Mouse (Mus musculus) adrenal gland, adult 2 months (tissue): ENCODE measurements at regions not wholly inside any gene's neighbourhood (a gene's known extent, or its start where the extent isn't known, plus 50 kb on each side); places are given as distances from the start of the nearest gene placed in this dataset.
A peak's percentile ranks its signal among the peaks of the same experiment; 100 is the strongest.

Experiments
- DNase-seq: peaks from one replicate; pipeline ENCODE4 v3.0.0; 2021

DNA sequence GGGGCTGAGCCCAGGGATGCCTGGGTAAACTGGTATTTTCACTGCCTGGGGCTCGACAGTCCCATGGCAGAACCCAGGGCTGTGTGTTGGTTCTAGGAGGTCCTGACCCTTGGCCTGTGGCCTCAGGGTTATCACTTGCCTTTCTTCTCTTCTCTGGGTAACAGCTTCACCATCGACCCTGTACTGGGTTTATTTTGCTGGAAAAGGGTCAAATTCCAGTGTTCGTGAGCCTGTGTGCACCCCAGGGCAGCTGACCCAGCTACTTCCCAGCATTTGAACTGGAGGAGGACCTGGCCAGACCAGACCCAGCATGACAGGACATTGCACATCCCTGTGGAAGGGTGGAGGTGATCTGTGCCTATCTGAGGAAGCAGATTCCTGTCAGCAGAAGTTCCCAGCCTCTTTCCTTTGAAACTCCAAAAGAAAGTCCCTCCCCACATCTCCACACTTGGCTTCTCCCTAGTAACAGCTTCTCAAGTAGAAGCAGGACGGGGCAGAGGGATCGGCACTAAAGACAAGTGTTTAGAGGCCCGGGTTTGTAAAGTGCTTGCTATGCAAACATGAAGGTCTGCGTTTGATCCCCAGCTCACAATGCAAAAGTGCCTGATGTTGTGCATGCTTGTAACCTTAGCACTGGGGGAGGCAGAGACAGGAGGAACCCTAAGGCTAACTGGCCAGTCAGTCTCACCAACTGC is 103.9 kb upstream of the Ccnd1 start:
- no peak for DNase-seq

DNA sequence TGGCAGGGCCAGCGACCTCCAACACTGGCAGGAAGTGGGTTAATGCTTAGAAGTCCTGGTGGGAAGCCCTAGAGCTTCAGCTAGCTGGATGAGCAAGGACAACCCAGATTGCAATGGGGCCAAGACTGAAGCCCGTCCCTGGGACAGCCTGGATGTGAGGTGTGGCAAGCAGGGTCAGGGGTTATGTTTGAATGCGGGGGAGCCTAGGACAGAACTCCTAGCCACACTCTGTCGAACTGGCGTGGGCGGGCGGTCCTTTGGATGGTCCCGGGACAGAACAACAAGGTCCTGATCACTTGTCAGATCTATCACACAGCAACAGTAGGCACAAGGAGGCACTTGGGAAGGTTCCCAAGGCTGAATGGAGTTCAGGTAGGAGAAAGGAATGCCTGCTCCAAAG is 101.1 kb upstream of the Ccnd1 start:
- no peak for DNase-seq

DNA sequence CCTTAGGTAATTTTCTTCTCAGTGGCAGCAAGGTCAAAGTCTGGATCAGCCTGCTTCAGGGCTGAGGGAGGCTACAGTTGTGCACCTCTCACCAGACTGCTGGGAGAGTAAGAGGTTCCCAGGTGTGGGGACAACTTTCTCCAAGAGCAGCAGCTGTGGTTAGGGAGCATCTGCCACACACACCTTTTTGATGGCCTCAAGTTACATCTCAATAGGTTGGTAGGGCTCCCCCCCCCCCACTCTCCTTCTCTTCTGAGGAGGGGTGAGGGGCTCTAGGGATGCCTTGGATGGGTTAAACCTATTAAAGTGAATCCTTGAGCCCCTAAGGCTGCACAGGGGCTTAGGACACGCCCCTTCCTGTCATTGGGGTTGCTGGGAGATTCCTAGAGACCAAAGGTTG is 94.7 kb upstream of the Ccnd1 start:
- no peak for DNase-seq

DNA sequence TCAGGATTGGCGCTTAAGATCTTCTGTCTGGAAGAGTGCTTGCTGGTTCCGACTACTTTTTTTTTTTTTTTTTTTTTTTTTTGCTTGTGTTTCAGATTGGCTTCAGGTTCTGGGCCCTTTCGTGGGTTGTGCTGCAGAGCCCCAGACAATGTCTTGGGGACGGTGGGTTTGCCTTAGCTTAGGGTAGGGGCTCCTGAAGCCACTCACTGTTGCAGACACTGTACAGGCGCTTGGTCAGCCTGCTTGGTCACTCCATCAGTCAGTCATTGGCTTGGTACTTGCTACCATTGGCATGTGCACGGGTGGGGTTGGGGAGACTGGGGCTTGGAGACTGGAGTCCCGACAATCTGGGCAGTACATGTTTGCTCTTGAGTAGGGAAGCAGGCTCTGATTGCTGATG is 91.5 kb upstream of the Ccnd1 start:
- DNase-seq = no peak

DNA sequence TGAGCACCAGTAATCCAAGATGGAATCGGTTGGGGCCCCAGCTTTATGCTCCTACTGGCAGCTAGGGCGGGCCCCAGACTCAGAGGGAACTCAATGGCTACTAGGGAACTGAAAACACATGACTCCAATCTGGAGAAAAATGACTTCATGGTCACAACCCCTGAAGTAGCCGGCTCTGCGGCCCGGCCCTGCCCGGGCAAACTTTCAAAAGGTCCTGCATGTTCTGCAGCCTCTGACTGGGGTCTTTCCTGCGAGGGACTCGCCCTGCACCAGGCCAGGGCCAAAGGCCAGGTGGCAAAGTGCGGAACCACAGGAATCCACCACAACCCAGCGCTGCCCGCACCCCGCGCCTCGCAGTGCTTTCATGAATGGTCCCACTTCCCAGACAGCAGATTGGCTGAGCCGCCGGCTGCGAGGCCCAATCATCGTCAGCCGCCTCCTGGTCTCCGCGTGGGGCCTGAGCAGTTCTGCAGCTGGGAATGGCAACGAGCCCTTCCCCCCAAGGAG is 91.0 kb upstream of the Ccnd1 start:
- DNase-seq = peak; percentile 91

DNA sequence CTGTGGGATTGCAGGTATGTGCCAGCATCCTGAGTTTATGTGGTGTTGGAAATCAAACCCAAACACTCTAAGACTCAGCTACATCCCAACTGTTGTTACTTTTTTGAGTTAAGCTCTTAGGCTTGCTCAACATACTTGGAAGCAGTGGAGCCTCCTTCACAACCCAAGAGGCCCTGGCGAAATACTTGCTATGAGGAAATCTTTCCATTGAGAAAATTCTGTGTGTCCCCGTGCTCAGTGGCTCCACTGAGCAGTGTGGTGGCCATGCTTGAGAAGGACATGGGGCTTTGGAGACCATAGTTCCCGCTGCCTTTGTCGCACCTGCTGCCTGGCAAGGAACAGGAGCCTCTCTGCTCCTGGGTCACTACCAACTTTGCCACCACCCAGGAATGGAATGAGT is 89.9 kb upstream of the Ccnd1 start:
- no peak for DNase-seq

DNA sequence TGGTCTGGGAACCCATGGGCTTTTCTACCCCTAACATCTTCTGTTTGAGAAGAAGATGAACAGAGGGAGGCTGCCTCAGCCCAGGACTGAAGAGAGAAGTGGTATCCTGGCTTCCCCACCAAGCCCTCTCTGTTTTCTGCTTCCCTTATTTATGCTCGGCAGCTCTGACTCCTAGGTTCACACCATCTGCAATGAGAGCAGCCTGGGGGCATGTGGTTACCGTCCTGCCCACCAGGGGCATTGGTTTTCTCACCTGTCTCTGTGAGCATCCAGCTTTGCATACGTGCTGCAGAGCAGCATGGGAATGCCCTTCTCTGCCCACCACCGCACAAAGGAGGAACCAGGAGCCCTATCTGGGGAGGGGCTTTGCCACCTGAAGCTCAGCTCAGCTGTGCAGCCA is 89.4 kb upstream of the Ccnd1 start:
- DNase-seq = no peak

DNA sequence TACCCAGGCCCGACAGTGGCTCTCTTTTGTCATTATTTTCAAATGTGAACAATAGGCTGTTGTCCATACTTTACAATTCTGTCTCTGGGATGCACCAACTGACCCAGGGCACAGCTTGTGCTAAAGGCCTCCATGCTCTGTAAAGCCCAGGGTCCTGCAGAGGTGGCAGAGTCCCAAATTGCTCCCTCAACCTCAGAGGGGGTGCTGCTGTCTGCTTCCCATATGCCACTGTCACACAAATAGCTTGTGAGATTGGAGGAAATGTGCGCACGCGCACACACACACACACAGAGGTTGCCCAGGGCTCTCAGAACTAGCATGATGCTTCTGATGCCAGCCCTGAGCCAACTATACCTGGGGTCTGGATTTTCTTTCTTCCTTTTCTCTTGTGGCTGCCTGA is 87.3 kb upstream of the Ccnd1 start:
- no peak for DNase-seq

DNA sequence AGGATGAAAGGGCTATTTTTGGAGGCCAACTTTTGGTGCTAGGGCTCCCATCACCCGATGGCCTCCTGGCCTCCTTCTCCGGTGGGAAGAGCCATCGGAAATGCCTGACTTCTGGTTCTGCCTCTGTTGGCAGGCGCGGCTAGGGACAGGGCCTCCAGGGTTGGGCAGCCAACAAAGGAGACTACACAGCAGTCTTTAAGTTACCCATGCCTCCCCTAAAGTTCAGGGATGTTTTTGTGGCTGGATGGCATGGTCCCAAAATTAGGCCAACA is 86.2 kb upstream of the Ccnd1 start:
- DNase-seq = peak; percentile 56

DNA sequence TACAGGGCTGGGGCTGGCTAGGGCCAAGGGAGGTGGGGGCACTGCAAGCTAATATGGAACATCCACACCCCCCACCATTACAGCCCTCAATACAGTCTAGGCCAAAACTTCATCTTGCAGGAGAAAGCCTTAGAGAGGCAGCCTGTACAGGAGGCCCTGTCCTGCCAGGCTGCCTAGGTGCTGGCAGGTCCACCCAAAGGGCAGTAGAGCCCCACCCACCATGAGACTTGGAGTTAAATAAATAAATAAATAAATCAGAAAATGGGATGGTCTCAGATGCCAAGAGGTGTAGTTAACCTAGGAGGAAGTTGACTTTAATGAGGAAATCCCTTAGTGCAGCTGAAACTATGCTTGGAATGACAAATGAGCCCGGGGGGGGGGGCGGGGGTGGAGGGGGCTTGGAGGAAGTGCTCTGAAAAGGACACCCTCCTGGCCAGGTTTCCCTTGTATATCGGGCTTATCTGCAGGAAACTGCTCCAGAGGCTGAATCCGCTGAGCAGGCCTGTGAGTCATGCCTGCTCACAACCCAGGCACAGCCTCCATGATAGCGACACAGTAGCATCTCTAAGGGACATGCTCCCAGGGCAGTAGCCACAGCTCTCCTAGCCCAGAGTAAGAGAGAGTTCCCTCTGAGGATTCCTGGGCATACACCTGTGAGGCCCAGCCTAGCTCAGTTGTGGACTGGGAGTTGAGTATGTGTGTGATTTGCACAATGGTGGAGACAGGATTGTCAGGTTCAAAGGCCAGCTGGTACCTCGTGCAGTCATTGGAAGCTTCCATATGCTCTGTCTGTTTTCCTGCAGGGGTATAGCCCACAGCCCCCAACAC is 85.7 kb upstream of the Ccnd1 start:
- peak; percentile 65 for DNase-seq

DNA sequence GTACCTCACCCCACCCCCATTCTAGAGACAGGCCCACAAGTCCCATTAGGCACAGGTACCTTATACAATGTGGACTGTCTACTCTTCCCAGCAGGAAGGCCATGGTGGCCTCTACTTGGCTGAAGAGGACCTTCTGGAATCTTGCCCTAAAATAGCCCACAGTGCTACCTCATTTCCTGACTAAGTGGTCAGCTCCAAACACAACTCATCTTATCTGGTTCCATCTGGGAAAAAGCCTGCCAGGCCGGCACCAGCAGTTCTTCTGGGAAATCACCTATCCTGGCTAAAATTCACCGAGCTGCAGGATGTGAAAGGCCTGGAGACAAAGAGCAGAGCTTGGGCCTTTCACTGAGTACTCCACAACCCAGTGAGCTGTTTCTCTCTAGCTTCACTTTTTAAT is 84.9 kb upstream of the Ccnd1 start:
- DNase-seq = peak; percentile 37

DNA sequence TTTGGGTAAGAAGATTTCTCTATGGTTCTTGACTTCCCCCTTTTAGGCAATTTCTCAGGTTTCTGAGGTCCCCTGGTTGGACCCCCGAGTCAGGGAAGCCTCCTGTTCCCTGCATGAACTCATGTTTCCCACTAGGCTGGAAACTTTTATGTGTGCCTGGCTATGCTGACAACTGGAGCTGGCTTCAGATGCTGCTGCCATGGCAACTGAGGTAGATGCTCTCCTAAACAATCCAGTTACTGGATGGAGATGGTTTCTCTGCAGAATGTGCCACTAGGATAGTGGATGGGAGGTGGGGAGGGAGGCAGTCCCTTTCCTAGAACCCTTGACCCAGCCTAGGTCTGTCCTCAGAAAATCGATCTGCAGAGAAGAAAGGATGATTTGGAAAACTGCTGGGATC is 79.4 kb upstream of the Ccnd1 start:
- DNase-seq = no peak

DNA sequence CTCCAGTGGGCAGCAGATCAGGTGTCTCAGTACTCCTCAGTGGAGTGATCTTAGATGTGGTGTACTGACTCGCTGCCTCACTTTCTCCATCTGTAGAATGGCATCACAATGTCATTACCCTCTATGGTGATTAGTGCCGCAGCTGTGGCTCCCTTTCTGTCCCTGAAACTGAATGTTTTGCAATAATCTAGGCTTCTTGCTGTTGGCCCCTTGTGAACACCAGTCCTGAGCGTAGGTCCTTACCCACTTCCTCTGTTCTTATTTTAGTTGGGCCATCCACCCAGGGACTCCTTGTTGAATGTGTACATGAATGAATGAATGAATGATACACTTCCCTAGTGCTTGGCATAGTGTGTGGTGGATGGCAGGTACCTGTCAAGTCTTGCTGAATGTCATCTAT is 78.4 kb upstream of the Ccnd1 start:
- DNase-seq = no peak

DNA sequence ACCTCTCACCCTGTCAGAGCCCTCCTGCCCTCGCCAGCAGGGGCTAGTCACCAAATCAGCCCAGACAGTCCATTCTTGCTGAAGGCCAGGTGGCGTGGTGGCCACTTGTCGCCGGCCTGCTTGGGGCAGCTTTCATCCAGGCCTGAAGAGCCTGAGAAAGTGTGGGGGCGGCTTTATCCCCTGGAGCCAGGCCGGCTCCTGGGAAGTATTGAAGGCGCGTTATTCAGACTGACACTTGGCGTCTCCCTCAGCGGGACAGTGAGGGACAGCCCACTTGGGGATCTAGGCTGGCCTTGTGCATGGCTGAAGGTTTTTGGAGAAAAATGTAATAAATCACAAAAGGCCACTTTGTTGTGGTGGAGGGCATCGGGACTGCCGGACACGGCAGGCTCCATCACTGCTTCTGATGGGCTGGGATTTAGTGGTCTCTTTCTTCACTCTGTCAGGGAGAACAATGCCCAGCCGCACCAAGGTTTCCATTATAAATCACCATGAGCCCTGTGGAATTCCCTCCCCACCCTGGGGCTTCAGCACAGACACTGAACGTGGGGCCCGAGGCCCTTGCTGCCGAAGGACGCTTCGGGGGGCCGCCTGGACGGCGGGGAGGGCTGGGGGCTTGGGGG is 75.8 kb upstream of the Ccnd1 start:
- DNase-seq = peak; percentile 37

DNA sequence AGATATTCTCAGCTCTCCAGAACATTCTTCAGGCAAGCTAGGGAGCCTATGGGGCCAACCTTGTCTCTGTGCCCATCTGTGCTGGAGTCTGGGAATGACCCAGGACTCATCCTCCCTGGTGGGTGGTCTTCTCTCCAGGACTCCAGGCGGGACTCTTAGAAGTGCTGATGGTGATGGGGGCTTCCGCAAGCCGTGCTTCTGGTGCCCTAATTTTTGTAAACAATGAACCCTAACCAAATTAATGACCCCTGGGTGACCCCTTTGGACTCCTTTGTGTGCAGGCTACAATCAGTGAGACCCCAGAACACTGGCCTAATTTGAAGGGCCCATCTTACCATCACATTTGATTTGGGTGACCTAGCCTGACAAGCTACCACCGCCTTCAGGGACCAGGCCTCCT is 71.0 kb upstream of the Ccnd1 start:
- DNase-seq = no peak

DNA sequence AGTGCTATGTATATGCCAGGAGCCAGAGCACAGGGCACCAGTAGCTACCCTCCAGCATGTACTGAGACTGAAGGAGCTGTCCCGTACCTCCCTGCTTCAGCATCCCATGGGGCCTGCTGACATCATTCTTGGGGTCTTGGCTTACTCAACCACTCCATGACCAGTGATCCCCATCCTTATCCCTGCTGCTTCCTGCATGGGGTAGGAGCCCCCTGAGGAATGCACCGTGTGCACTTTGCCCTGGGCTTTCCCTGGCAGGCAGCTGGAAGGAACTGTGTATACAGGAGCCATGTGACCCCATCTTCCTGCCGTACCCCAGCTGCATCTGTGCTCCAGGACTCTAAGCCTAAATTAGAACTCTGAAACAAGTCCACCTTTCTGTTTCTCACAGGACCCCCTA is 70.3 kb upstream of the Ccnd1 start:
- DNase-seq = no peak

DNA sequence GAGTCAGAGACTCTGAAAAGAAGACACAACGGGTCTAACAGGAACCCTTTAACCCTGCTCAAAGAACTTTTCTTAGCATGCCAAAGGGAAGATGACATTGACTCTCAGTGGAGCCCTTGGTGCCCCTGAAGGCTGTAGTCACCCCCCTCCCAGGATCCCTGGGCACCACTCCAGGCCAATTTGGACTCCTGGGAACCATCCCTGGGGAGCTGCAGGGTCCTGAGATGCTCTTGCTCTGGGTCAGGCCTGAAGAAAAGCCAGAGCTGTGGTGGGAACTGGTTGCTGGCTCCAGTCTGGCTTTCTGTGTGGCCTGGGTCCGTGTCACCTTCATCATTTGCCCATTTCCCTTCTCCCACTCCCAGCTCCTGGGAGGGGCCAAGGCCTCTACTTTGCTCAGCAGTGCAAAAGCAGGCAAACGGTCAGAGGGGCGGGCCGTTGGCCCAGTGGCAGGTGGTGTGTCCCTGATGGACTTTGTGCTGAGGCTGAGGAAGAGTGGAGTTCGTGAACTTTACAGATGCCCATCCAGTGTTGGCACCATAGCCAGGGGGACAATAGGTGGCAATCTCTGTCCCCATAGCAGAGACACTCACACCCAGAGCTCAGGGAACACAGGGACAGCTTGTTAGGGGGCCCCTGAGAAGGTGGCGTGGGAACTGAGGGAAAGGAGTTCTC is 69.1 kb upstream of the Ccnd1 start:
- DNase-seq = no peak

DNA sequence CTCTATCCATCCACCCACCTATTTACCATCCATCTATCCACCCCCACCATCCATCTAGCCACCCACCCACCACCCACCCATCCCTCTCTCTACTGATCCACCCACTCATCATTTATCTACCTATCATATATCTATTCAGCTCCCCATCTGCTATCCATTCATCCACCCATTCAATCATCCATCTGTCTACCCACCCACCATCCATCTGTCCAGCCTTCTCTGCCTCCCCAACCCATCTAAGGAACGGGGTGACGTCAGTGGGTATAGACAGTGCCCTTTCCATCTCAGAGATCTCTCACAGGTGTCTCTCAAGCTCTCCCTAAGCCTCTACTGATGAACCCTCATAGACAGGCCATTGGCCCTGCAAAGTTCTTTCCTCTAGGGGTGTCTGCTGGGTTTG is 67.5 kb upstream of the Ccnd1 start:
- DNase-seq = no peak

DNA sequence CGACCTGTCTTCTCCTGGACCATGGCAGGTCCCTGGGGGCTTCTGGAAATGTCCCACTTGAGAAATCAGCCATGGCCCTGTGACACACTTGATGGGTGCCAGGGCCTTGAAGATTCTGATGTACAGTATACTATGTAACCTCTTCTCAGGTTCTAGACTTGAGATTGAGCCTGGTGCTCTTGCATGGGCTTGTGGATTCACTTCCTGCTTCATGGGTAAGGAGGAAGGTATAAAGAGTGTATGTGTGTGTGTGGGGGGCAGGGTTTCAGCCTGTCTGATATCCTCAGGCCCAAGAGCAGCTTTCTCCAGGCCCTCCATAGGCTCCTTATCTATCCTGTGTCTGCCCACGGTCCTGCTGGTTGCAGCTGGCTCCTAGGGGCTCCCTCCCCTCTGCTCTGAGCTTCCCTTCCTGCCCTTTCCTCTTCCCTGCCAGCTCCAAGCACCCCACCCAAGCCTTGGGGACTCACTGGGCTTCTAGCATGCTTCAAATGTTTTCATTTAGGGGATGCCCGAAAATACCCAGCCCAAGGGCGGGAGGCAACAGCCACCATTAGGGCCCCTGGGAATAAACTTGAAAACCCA is 61.9 kb upstream of the Ccnd1 start:
- no peak for DNase-seq

DNA sequence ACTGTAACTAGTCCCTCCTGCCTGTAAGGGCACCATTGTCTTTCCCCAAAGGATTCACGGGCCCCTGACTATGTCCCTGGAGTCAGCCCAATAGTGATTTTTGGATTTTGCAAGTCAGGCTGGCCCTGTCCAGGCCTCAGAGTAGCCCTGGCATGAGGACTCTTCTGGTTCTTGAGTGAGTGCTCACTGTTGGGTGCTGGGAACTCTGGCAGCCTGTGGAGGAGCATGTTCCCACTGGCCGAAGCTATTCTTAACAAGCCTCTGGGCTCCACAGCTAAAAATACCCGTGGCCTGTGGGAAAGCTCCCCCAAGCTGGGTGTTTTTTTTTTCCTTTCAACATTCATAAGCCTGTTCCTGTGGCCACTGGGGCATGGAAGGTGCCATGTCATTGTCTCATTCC is 60.0 kb upstream of the Ccnd1 start:
- no peak for DNase-seq

DNA sequence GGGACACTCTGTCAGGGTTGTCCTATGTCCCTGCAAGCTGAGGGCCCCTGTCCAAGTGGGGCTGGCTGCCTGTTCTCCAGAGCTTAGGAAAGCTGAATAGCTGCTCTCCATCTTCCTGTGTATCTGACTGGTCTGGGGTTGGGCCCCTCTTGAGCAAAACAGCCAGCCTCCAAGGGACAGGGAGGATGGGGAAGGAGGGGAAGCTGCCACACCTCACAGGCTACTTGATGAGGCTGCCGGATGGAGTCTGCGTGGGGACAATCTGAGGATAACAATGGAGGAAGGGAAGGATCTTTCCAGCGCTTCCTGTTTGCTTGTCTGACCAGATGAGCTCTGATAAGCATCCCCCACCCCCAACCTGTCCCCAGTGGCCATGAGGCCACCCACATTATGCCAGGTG is 57.1 kb upstream of the Ccnd1 start:
- no peak for DNase-seq

DNA sequence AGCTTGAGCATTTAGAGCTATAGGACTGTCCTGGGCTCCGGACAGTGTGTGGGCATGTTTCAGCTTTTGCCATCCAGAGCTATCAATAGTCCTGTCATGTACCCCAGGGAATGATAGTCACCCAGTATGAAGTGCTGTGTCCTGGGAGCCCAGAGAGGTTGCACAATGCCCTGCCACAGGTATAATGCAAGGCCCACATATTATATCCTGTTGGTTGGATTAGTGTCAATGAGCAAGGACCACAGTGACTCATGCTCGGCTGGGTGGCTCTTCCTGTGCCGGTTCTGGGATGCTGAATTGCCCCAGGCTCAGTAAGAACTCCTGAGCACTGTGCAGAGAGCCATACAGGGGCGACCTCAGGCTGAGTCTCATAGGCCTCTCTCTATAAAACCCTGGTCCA is 54.5 kb upstream of the Ccnd1 start:
- no peak for DNase-seq

DNA sequence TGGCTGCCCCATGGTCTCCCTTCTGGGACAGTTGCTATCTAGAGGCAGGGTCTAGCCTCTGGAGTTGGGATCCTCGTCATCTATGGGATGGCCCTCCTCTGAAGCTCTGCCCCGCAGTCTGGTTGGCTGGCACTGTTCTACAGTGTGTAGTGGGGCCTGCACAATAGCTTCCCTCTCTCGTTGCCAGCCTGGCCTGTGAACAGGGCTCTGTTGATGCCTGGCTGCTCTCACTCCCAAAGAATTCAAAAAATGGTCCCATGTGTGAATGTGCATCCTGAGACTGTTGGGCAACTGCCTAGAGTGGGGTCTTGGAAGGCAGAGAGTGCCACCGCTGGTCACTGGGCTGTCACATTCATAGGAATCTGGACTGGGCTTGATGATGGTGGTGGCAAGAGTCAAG is 53.8 kb upstream of the Ccnd1 start:
- no peak for DNase-seq
